Mouse (Mus musculus) bone marrow macrophage, adult 2 months (primary cell): ENCODE data around the gene Eml5.

Experiments used
- CTCF ChIP-seq: IDR thresholded peaks from 2 replicates; pipeline ENCODE4 v1.5.1; 2012; ENCODE audit warnings: low read depth, mild to moderate bottlenecking, low read length, moderate library complexity
- POLR2A ChIP-seq: IDR thresholded peaks from 2 replicates; pipeline ENCODE4 v1.6.1; 2012; ENCODE audit warnings: mild to moderate bottlenecking, low read depth, low read length, borderline replicate concordance

GRCm38 (mm10) chr12:98931174-98931573 is 29.9 kb upstream of the Eml5 start:
- TF ChIP-seq CTCF = no peak
- no peak for TF ChIP-seq POLR2A
